Mouse (Mus musculus): Measurements from ENCODE around the gene Tmem196. TPM values are rescaled to one million over a fixed set of nuclear protein-coding genes. Genes with fewer than 3 reads are reported as not detected.

The Tmem196 gene
- polyA plus RNA-seq (2015; fragmentation: Illumina TruSeq; extraction: RNeasy Lipid Tissue Mini Kit (QIAGEN cat#74804); ENCODE audit: low read depth, low replicate concordance) = 33.1 TPM

DNA sequence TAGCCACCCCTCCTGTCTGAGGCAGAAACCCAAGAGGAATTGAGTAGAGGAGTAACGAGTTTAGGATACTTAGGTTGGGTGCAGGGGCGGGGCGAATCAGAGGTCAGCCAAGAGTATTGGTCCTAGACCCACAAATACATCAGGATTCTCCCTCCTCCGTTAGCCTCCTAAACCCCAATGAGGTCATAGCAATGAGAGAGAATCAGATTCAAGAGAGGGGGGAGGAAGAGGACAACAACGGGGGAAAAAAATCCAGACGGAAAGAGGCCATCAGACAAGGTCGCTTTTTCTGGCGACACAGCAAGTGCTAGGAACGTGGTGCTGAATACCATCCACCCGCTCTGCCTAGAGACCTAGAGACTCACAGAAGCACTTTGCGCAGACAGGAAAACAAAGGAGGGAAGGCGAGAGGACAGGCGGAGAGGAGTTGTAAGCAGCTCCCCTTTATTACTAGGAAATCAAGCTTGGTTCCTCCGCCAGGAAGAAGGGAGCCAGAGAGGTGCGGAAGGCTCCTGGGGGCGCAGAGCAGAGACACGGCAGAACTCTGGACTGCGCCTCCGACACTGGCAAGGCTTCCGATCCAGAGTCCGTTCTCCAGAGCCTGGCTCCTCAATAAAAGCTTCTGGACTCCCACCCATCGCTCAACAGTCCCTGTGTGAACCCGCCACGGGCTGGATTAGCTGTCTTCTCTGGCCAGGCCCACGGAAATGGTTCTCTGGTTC, at the start of gene Tmem196:
TSS of gene Tmem196 (plus strand) at position 234 of the 722 bp plus-strand sequence.

Measured in brain, adult 10 weeks (tissue).